Mouse (Mus musculus) heart, adult 11 months (tissue): ENCODE measurements around the gene Ifnl3.

ENCODE experiments used
- DNase-seq: peaks from one replicate; pipeline ENCODE4 v3.0.0; 2022

The Ifnl3 gene

DNA sequence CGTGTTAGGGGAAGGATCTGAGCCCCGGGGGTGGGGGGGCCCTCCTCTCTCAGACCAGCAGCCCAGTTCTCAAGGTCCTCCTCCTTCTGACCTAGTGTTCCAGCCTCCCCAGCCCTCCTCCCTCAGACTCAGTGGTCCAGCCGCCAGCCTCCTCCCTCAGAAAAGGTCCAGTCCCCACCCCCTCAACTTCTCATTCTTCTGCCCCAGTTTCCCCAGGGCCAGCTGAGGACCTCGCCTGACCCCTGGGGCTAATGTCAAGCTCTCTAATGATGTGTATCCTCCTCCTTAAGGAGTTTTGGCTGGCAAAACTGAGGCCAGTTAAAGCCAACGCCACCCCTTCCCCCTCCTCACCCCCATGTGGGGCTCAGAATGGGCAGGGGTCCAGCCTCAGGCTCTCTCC lies 24.5 kb downstream of the Ifnl3 start, which contains the start of gene Nccrp1:
Gene Nccrp1, minus strand, starts transcription at position 101 of the 400 bp plus-strand sequence.
- DNase-seq = no peak

- DNase-seq = no peak
These were observed 25.0 kb downstream of the Ifnl3 start for GRCm38 (mm10) chr7:28547628-28548027.

- DNase-seq = no peak
These were observed 30.4 kb downstream of the Ifnl3 start for GRCm38 (mm10) chr7:28553076-28553475.

DNA sequence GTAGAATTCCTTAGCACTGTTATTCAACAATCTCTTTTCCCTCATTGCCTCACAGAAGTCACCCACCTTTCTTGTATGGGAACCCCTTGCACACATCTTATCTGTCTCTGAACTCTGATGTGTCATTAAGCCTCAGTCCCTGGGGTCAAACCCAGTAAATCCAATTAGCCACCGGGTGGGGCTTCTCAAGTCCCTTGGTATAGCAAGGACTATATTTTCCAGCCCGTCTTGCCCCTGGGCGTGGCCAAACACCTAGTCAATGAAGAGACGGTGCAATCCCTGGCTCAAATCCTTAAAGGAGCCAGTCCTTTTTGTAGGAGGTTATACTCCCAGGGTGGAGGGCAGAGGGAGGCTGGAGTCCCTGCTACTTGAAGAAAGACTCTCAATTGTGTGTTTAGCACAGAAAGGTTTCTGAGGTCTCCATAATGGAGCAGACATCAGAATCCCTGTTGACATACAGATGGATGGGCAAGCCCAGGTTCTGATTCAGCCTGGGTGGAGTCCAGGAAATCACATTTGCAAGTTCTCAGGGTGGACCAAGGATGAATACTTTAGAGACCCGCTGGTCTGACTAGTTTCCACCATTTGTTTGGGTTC lies 33.4 kb downstream of the Ifnl3 start:
- DNase-seq = no peak

- DNase-seq = no peak
These were observed 34.4 kb downstream of the Ifnl3 start for GRCm38 (mm10) chr7:28557069-28557468.

- DNase-seq = no peak
These were observed 35.1 kb downstream of the Ifnl3 start for GRCm38 (mm10) chr7:28557708-28558107.

DNA sequence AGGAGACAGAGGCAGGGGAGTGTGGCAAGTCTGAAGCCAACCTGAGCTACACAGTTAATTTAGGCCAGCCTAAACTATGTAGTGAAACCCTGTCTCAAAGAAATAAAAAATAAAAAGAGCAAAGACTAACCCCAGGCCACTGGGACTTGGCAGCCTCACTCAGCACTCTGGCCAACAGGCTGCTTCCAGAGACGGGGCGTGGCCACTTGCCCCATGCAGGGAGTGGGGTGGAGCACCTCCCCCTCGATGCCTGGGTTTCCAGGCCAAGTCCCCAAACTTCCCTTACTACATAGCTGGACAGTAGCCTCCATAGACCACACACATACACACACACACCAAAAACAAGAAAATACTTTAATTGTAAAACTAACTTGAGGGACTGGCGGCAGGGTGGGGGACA lies 35.9 kb downstream of the Ifnl3 start:
- peak; percentile 97 for DNase-seq

DNA sequence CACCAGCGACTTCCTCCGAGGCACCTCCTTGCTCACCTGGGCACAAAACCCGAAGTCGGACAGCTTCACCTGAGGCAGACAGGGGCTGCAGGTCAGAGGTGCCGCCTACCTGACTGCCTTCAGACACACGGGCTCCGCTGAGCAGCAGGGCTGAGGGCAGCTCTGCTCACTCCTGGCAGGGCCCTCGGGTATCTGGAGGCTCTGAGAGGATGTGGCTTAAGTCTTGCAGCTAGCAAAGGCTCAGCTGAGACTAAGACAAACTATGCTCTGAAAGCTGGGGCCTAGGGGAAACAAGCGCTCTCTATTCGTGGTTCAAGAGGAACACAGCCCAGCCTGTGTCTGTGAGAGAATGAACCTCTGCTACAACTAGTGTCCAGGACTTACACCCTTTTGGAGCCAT lies 38.2 kb downstream of the Ifnl3 start:
- DNase-seq = no peak

GRCm38 (mm10) chr7:28561967-28562366 lies 39.3 kb downstream of the Ifnl3 start:
- no peak for DNase-seq

- no peak for DNase-seq
These were observed 39.7 kb downstream of the Ifnl3 start for GRCm38 (mm10) chr7:28562371-28562770.

- no peak for DNase-seq
These were observed 40.3 kb downstream of the Ifnl3 start for GRCm38 (mm10) chr7:28562951-28563350.

GRCm38 (mm10) chr7:28565407-28565806 lies 42.8 kb downstream of the Ifnl3 start:
- no peak for DNase-seq

DNA sequence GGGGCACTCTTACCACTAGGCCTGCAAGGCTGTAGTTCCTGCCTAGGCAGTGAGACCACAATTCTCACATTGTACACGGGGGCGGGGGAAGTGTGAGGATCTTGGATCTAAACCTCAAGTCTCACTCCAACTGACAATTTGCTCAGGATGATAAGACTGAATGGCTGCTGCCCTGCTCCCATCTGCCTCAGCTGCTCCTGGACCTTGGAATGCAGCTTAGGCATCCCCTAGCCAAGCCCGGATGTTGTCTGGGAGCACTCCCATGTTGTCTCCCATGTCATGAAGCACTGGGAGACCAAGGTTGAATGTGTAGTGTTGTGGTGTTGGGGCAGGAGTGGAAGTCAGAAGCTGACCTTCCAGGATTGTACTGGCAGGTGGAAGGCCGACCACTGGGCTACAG lies 44.9 kb downstream of the Ifnl3 start:
- no peak for DNase-seq

- peak; percentile 92 for DNase-seq
These were observed 45.6 kb downstream of the Ifnl3 start for GRCm38 (mm10) chr7:28568253-28568652.

GRCm38 (mm10) chr7:28570291-28570981 lies 47.8 kb downstream of the Ifnl3 start:
- peak; percentile 95 for DNase-seq

GRCm38 (mm10) chr7:28570982-28571682 lies 48.5 kb downstream of the Ifnl3 start:
- no peak for DNase-seq

GRCm38 (mm10) chr7:28572689-28573088 lies 50.1 kb downstream of the Ifnl3 start:
- DNase-seq = no peak

- DNase-seq = no peak
These were observed 50.6 kb downstream of the Ifnl3 start for GRCm38 (mm10) chr7:28573236-28573635.
